10 mouse cellular contexts compared by ENCODE assay signal in the genomic region with DNA sequence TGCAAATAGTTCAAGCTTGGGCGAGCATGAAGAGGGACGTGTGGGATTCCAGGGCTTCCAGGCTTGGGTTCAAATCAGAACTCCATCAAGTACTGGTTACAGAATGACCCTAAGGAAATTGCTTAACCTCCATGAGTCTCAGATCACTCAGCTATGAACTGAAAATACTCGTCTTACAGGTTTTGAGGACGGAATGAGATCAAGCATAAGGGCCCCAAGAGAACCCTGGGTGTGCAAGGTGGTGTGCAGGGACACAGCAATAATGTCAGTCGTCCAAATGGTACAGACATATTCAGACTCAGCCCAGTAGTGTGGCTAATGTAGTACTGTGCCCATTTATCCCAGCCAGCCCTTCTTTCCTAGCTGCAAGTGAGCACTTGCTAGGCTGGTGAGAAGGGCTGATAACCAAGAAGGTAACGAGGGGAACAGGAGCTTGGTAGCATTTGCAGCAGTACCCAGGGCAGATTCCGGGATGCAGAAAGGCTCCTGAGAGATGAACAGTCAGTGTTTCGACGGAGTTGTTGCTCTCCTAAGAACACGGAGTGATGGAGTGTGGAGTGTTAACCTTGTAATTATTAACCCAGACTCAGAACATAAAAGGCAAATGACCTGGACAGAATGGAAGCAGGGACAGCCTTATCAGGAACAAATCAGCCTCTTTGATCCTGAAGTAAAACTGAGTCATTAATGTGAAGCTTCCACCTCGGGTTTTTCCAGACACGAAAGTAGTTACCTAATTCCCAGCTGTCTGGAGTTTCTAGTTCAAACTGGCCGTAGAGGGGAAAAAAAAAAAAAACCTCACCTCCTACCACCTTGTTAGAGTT. TPM values are rescaled to one million over a fixed set of nuclear protein-coding genes. Genes with fewer than 3 reads are reported as not detected.
A peak's percentile ranks its signal among the peaks of the same experiment; 100 is the strongest.
DNase-seq lines count a peak whose midpoint lies in the region; ATAC-seq and TF ChIP-seq lines count a peak whose summit lies in the region.
"Had no signal": no experiment of that assay in that cellular context is flagged by ENCODE, and none has a peak within 500 bp of the region (broad histone marks: within the 10 kb centered on the region; RNA-seq: fewer than 3 reads in every experiment).

No protein-coding gene starts in this region.

- H3K36me3 ChIP-seq in embryonic facial prominence, embryonic 11.5 days (replicated peaks; ENCODE audit: control insufficient read depth, insufficient read depth, low read depth, low read length), result no peaks in the 10 kb centered on the region
- H3K36me3 ChIP-seq in embryonic facial prominence, embryonic 10.5 days (replicated peaks), result no peaks in the 10 kb centered on the region
- no peaks in the 10 kb centered on the region for H3K36me3 ChIP-seq in limb, embryonic 10.5 days
- no peaks in the 10 kb centered on the region for H3K36me3 ChIP-seq in stomach, embryonic 16.5 days (ENCODE audit: control insufficient read depth, insufficient read depth, low read length)

- no peaks in the 10 kb centered on the region for H3K9me3 ChIP-seq in embryonic facial prominence, embryonic 11.5 days (replicated peaks; ENCODE audit: control insufficient read depth, low read length)
- H3K9me3 ChIP-seq in embryonic facial prominence, embryonic 10.5 days, result no peaks in the 10 kb centered on the region
- H3K9me3 ChIP-seq in limb, embryonic 10.5 days (replicated peaks), result no peaks in the 10 kb centered on the region
- H3K9me3 ChIP-seq in stomach, embryonic 16.5 days (replicated peaks; ENCODE audit: control insufficient read depth, low read length), result no peaks in the 10 kb centered on the region

- no peak overlapping the region for H3K4me2 ChIP-seq in embryonic facial prominence, embryonic 11.5 days (ENCODE audit: low read depth, low read length)
- H3K4me2 ChIP-seq in stomach, embryonic 16.5 days (ENCODE audit: low read depth, low read length), result peak overlapping the region; percentile 7; the same call in 1 of the 2 replicates

- no peak for TF ChIP-seq CTCF in lung, adult 2 months (IDR thresholded peaks at IDR 0.05; ENCODE audit: insufficient read depth, low read length)

- no peak overlapping the region for H3K27ac ChIP-seq in embryonic facial prominence, embryonic 11.5 days (replicated peaks; ENCODE audit: low read depth, low read length)
- no peak overlapping the region for H3K27ac ChIP-seq in embryonic facial prominence, embryonic 10.5 days (replicated peaks)
- 0 out of 2 replicates have a peak overlapping the region, but pooled peaks have one; percentile 11 for H3K27ac ChIP-seq in limb, embryonic 10.5 days
- H3K27ac ChIP-seq in stomach, embryonic 16.5 days (ENCODE audit: low read length), result peak overlapping the region; percentile 40

- peak; percentile 9 for DNase-seq in embryonic facial prominence, embryonic 11.5 days (ENCODE audit: low spot score)
- DNase-seq in embryonic facial prominence, embryonic 10.5 days (ENCODE audit: low spot score), result no peak
- peak; percentile 15 for DNase-seq in lung, postnatal 36 days
- no peak for DNase-seq in lung, adult 2 months
- no peak for DNase-seq in limb, embryonic 10.5 days (ENCODE audit: low spot score)
- DNase-seq in layer of hippocampus, adult 8-10 months (ENCODE audit: low spot score in 2 of 2), result no peak
- DNase-seq in heart, adult 8-10 months (ENCODE audit: low spot score), result no peak
- DNase-seq: heart, postnatal 4 days; thymus, postnatal 4 days had no signal

- H3K4me1 ChIP-seq in embryonic facial prominence, embryonic 11.5 days (ENCODE audit: control insufficient read depth, insufficient read depth, low read length), result no peaks in the 10 kb centered on the region
- H3K4me1 ChIP-seq in embryonic facial prominence, embryonic 10.5 days, result peaks cover 16% of the 10 kb centered on the region
- no peaks in the 10 kb centered on the region for H3K4me1 ChIP-seq in lung, adult 2 months (ENCODE audit: control insufficient read depth, insufficient read depth, low read length)
- H3K4me1 ChIP-seq in limb, embryonic 10.5 days, result peaks cover 24% of the 10 kb centered on the region
- H3K4me1 ChIP-seq in stomach, embryonic 16.5 days (ENCODE audit: control insufficient read depth, insufficient read depth, low read length), result peaks cover 14% of the 10 kb centered on the region

- H3K4me3 ChIP-seq in embryonic facial prominence, embryonic 11.5 days (ENCODE audit: low read depth, low read length), result no peak overlapping the region
- no peak overlapping the region for H3K4me3 ChIP-seq in embryonic facial prominence, embryonic 10.5 days
- no peak overlapping the region for H3K4me3 ChIP-seq in lung, adult 2 months (replicated peaks; ENCODE audit: extremely low read depth, low read depth, low read length)
- no peak overlapping the region for H3K4me3 ChIP-seq in limb, embryonic 10.5 days
- H3K4me3 ChIP-seq in stomach, embryonic 16.5 days (replicated peaks; ENCODE audit: low read length), result no peak overlapping the region

- H3K9ac ChIP-seq in embryonic facial prominence, embryonic 11.5 days (replicated peaks; ENCODE audit: low read length), result no peak overlapping the region
- H3K9ac ChIP-seq in stomach, embryonic 16.5 days (ENCODE audit: low read length), result no peak overlapping the region

- H3K27me3 ChIP-seq in embryonic facial prominence, embryonic 11.5 days (ENCODE audit: control insufficient read depth, insufficient read depth, low read length), result no peaks in the 10 kb centered on the region
- no peaks in the 10 kb centered on the region for H3K27me3 ChIP-seq in embryonic facial prominence, embryonic 10.5 days (replicated peaks; ENCODE audit: low read depth, poor library complexity, severe bottlenecking)
- no peaks in the 10 kb centered on the region for H3K27me3 ChIP-seq in limb, embryonic 10.5 days (ENCODE audit: low read depth, poor library complexity, severe bottlenecking)
- H3K27me3 ChIP-seq in stomach, embryonic 16.5 days (ENCODE audit: control insufficient read depth, insufficient read depth, low read length), result no peaks in the 10 kb centered on the region

- no peak for TF ChIP-seq POLR2A in lung, adult 2 months (IDR thresholded peaks at IDR 0.05; ENCODE audit: borderline replicate concordance, extremely low read depth, low read depth, low read length)

- WGBS in embryonic facial prominence, embryonic 11.5 days, result 55% methylated on average over 13 of the region's 13 CpGs
- 64% methylated on average over 13 of the region's 13 CpGs for WGBS in embryonic facial prominence, embryonic 10.5 days
- 62% methylated on average over 13 of the region's 13 CpGs for WGBS in lung, adult 2 months
- WGBS in limb, embryonic 10.5 days, result 40% methylated on average over 13 of the region's 13 CpGs
- 39% methylated on average over 13 of the region's 13 CpGs for WGBS in stomach, embryonic 16.5 days

- ATAC-seq in embryonic facial prominence, embryonic 11.5 days (replicated peaks; ENCODE audit: insufficient number of reproducible peaks, low FRiP score, low TSS enrichment, low read depth), result no peak
- ATAC-seq in stomach, embryonic 16.5 days (ENCODE audit: insufficient read depth, low FRiP score), result peak; percentile 64; the same call in 1 of the 2 replicates

RNA-seq across cellular contexts. Expression of a gene that starts 50.8 kb away (rescaled TPM):
- 0.84 and 3.0 TPM in 2 replicates for polyA plus RNA-seq in embryonic facial prominence, embryonic 11.5 days (2014; fragmentation: Nextera tagmentation; extraction: Ambion mirVana)
- polyA plus RNA-seq in embryonic facial prominence, embryonic 10.5 days (2016; fragmentation: Nextera tagmentation; extraction: Ambion mirVana), result 1.6 and 2.2 TPM in 2 replicates
- polyA plus RNA-seq in lung, adult 2 months (2012; rRNA removed), result 1.9 and 3.1 TPM in 2 replicates
- 1.2 and 2.0 TPM in 2 replicates for polyA plus RNA-seq in limb, embryonic 10.5 days (2016; fragmentation: Nextera tagmentation; extraction: Ambion mirVana)
- 8.3 and 11.8 TPM in 2 replicates for polyA plus RNA-seq in stomach, embryonic 16.5 days (2015; fragmentation: Nextera tagmentation; extraction: Ambion mirVana)
- total RNA-seq in layer of hippocampus, adult 8-10 months (2022), result 10 to 100 TPM in 2 of 4 experiments, 1 to 10 TPM in 2; 8.3 to 11.1 (median 10.1) TPM
- 1 to 10 TPM in 1 of 4 experiments, under 1 TPM in 3; 0.31 to 2.2 (median 0.83) TPM for total RNA-seq in heart, adult 8-10 months (2022)

Comparison
In these comparisons a context has a peak if more than half of its experiments do, and no peak if none do; other contexts are left out.
1. DNase-seq: peak in embryonic facial prominence, embryonic 11.5 days (single experiment) and lung, postnatal 36 days (single experiment); none in embryonic facial prominence, embryonic 10.5 days (single experiment), lung, adult 2 months (single experiment), limb, embryonic 10.5 days (single experiment), layer of hippocampus, adult 8-10 months (0 of 2) and heart, adult 8-10 months (single experiment).
2. H3K27ac ChIP-seq: peak in limb, embryonic 10.5 days (single experiment) and stomach, embryonic 16.5 days (single experiment); none in embryonic facial prominence, embryonic 11.5 days (single experiment) and embryonic facial prominence, embryonic 10.5 days (single experiment).